In the genomic region with DNA sequence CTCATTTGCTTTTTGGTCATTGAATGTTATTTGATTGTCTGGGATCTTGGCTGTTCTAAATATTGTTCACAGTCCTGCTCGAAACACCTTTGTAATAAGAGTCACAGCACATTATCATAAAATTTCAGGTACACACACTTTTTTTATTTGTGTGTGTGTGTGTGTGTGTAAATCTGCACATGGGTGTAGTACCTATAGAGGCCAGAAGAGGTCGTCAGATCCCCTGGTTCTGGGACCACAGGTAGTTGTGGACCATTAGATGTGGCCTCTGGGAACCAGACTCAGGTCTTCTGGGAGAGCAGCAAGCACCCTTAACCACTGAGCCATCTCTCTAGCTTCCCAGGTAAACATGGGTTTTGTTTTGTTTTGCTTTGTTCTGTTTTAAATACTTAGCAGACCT, we compare ENCODE assay signal across 27 mouse cellular contexts.
DNase-seq lines count a peak whose midpoint lies in the region; TF ChIP-seq lines count a peak whose summit lies in the region.
"Had no signal": no experiment of that assay in that cellular context is flagged by ENCODE, and none has a peak within 500 bp of the region (broad histone marks: within the 10 kb centered on the region; RNA-seq: fewer than 3 reads in every experiment).

No protein-coding gene starts in this region.

- no peak overlapping the region for H3K4me3 ChIP-seq in gastrocnemius, adult 2 months
- no peak overlapping the region for H3K4me3 ChIP-seq in layer of hippocampus, adult 2 months
- H3K4me3 ChIP-seq in E14TG2a.4 (replicated peaks; ENCODE audit: low read length): no peak overlapping the region
- H3K4me3 ChIP-seq in cerebellum, adult 2 months (replicated peaks; ENCODE audit: insufficient read depth, low read depth, low read length): no peak overlapping the region
- H3K4me3 ChIP-seq: embryonic facial prominence, embryonic 13.5 days; forebrain, embryonic 10.5 days; heart, embryonic 10.5 days; heart, embryonic 15.5 days; hindbrain, embryonic 12.5 days; limb, embryonic 15.5 days; megakaryocyte, embryonic 14.5 days; midbrain, embryonic 12.5 days had no signal

- H3K4me1 ChIP-seq in E14TG2a.4 (replicated peaks; ENCODE audit: low read depth, low read length): no peaks in the 10 kb centered on the region
- peaks cover 2% of the 10 kb centered on the region; the same call in 1 of the 2 replicates for H3K4me1 ChIP-seq in cerebellum, adult 2 months (ENCODE audit: control insufficient read depth, insufficient read depth, low read length)

- intact Hi-C loops in gastrocnemius, adult 2 months (cut with DNase I): no loop called here
- intact Hi-C loops in gastrocnemius, postnatal 36 days (cut with DNase I): no loop called here

- H3K27ac ChIP-seq in gastrocnemius, adult 2 months: no peak overlapping the region
- H3K27ac ChIP-seq in layer of hippocampus, adult 2 months: no peak overlapping the region
- H3K27ac ChIP-seq in cerebellum, adult 2 months (ENCODE audit: insufficient read depth, low read length): no peak overlapping the region
- H3K27ac ChIP-seq: embryonic facial prominence, embryonic 13.5 days; forebrain, embryonic 10.5 days; heart, embryonic 10.5 days; heart, embryonic 15.5 days; hindbrain, embryonic 12.5 days; limb, embryonic 15.5 days; liver, embryonic 14.5 days; midbrain, embryonic 12.5 days had no signal

- 85% methylated on average over 2 of the region's 2 CpGs for WGBS in cerebellum, adult 2 months

- H3K9me3 ChIP-seq in E14TG2a.4 (ENCODE audit: low read length): no peaks in the 10 kb centered on the region
- H3K9me3 ChIP-seq: embryonic facial prominence, embryonic 13.5 days; heart, embryonic 15.5 days; hindbrain, embryonic 12.5 days; limb, embryonic 15.5 days had no signal

- TF ChIP-seq CTCF in gastrocnemius, adult 2 months (IDR thresholded peaks at IDR 0.05): peak; percentile 28
- peak; percentile 58 for TF ChIP-seq CTCF in layer of hippocampus, adult 2 months (conservative IDR thresholded peaks at IDR 0.05)
- peak; percentile 60 for TF ChIP-seq CTCF in E14TG2a.4 (conservative IDR thresholded peaks at IDR 0.05; ENCODE audit: low read length)
- no peak for TF ChIP-seq CTCF in cerebellum, adult 2 months (IDR thresholded peaks at IDR 0.05; ENCODE audit: borderline replicate concordance, insufficient read depth, low read depth, low read length)

- DNase-seq in gastrocnemius, adult 2 months: no peak
- DNase-seq in gastrocnemius, postnatal 36 days: no peak
- DNase-seq in layer of hippocampus, adult 2 months (ENCODE audit: low spot score in 2 of 2): no peak
- no peak for DNase-seq in layer of hippocampus, adult 8-10 months (ENCODE audit: low spot score in 2 of 2)
- DNase-seq in ZHBTc4 (ENCODE audit: low read depth, low spot score): peak; percentile 12
- no peak for DNase-seq in cerebellum, adult 2 months
- DNase-seq: adrenal gland, postnatal 14 days; cerebellum, adult 11-12 months; cerebellum, postnatal 10 days; gastrocnemius, postnatal 10 days; heart, postnatal 36 days; kidney, adult 18-20 months; kidney, postnatal 4 days; left cerebral cortex, postnatal 4 days; lung, adult 2 months; lung, postnatal 4 days; thymus, postnatal 4 days had no signal

- no peak for TF ChIP-seq POLR2A in cerebellum, adult 2 months (IDR thresholded peaks at IDR 0.05; ENCODE audit: borderline replicate concordance, insufficient read depth, low read length)

- no peaks in the 10 kb centered on the region for H3K36me3 ChIP-seq in E14TG2a.4 (ENCODE audit: insufficient read depth, low read length)
- H3K36me3 ChIP-seq: heart, embryonic 15.5 days had no signal

- H3K27me3 ChIP-seq in E14TG2a.4 (ENCODE audit: insufficient read depth, low read length): no peaks in the 10 kb centered on the region
- no peaks in the 10 kb centered on the region; the same call in 1 of the 2 replicates for H3K27me3 ChIP-seq in cerebellum, adult 2 months (ENCODE audit: control insufficient read depth, insufficient read depth, low read length)
- H3K27me3 ChIP-seq: embryonic facial prominence, embryonic 13.5 days; heart, embryonic 15.5 days; hindbrain, embryonic 12.5 days; limb, embryonic 15.5 days had no signal
